Mouse (Mus musculus) lung, embryonic 15.5 days (tissue): ENCODE measurements around the gene Napsa. TPM values are rescaled to one million over a fixed set of nuclear protein-coding genes. Genes with fewer than 3 reads are reported as not detected.

Source experiments
- ATAC-seq: fragments of 200-750 bp; cut with Nextera tagmentation; 2 replicates; pipeline ENCODE4 v1.8.0; 2017; ENCODE audit warnings: moderate number of reproducible peaks, borderline replicate concordance; ENCODE audit not compliant: low FRiP score, low TSS enrichment; ENCODE audit errors: extremely low read depth
- H3K27ac ChIP-seq: fragments of 300-500 bp; sonication (generic); 2 replicates; pipeline ENCODE4 v1.5.1; 2015; ENCODE audit warnings: moderate library complexity, mild to moderate bottlenecking, inconsistent platforms
- H3K27me3 ChIP-seq: fragments of 300-500 bp; sonication (generic); 2 replicates; pipeline ENCODE4 v1.6.1; 2015; ENCODE audit warnings: inconsistent platforms
- H3K36me3 ChIP-seq: fragments of 300-500 bp; sonication (generic); 2 replicates; pipeline ENCODE4 v1.6.1; 2015; ENCODE audit warnings: inconsistent platforms
- H3K4me1 ChIP-seq: fragments of 300-500 bp; sonication (generic); 2 replicates; pipeline ENCODE4 v1.6.1; 2015; ENCODE audit warnings: inconsistent platforms
- H3K4me2 ChIP-seq: fragments of 300-500 bp; sonication (generic); 2 replicates; pipeline ENCODE4 v1.6.1; 2015; ENCODE audit warnings: inconsistent platforms, mild to moderate bottlenecking, moderate library complexity
- H3K4me3 ChIP-seq: fragments of 300-500 bp; sonication (generic); 2 replicates; pipeline ENCODE4 v1.5.1; 2015; ENCODE audit warnings: mild to moderate bottlenecking, inconsistent platforms
- H3K9ac ChIP-seq: fragments of 300-500 bp; sonication (generic); 2 replicates; pipeline ENCODE4 v1.6.1; 2015; ENCODE audit warnings: inconsistent platforms
- H3K9me3 ChIP-seq: fragments of 300-500 bp; sonication (generic); 2 replicates; pipeline ENCODE4 v1.6.1; 2016; ENCODE audit warnings: inconsistent platforms
- WGBS: fragments of 180-500 bp; shearing (Covaris S2); methylation state at CpG from one replicate; pipeline ENCODE4 v1.1.7; 2015; 5-methylcytosine and 5-hydroxymethylcytosine counted together
- polyA plus RNA-seq: library from polyadenylated mRNA; unstranded; fragments of >200 nt; fragmentation: Nextera tagmentation; extraction: Ambion mirVana; gene quantifications from 2 replicates; pipeline ENCODE4 v1.2.1, GENCODE M21; 2015

Napsa gene
- polyA plus RNA-seq, 1 experiment from 2014 or later, result 42.2 TPM

GRCm38 (mm10) chr7:44591348-44592116, 19.4 kb downstream of the Napsa start:
- ATAC-seq, result no peak
- Histone ChIP-seq H3K27ac (no peak overlapping the region), H3K36me3 (no peaks in the 10 kb centered on the region), H3K27me3 (peaks cover 70% of the 10 kb centered on the region), H3K9ac (peak overlapping the region; percentile 36), H3K4me3 (peak overlapping the region; percentile 56), H3K4me2 (peak overlapping the region; percentile 99), H3K4me1 (peaks cover 40% of the 10 kb centered on the region), H3K9me3 (no peaks in the 10 kb centered on the region)
- WGBS, result under 1% methylated on average over 47 of the region's 60 CpGs

- peak overlapping the region; percentile 6 for H3K4me3 ChIP-seq
- peaks cover 40% of the 10 kb centered on the region for H3K4me1 ChIP-seq
- no peaks in the 10 kb centered on the region for H3K9me3 ChIP-seq
- ATAC-seq, result no peak
- no peak overlapping the region for H3K27ac ChIP-seq
- H3K27me3 ChIP-seq, result peaks cover 55% of the 10 kb centered on the region
- H3K36me3 ChIP-seq, result no peaks in the 10 kb centered on the region
- 2% methylated on average over 8 of the region's 15 CpGs for WGBS
- peak overlapping the region; percentile 99 for H3K4me2 ChIP-seq
- no peak overlapping the region for H3K9ac ChIP-seq
These were observed 20.9 kb downstream of the Napsa start for GRCm38 (mm10) chr7:44593051-44593450.

GRCm38 (mm10) chr7:44593775-44594174, 21.6 kb downstream of the Napsa start:
- Histone ChIP-seq H3K36me3 (no peaks in the 10 kb centered on the region), H3K4me1 (peaks cover 32% of the 10 kb centered on the region), H3K27me3 (peaks cover 47% of the 10 kb centered on the region), H3K4me2 (peak overlapping the region; percentile 99), H3K9me3 (no peaks in the 10 kb centered on the region), H3K4me3 (peak overlapping the region; percentile 11; the same call in 1 of the 2 replicates), H3K9ac (no peak overlapping the region), H3K27ac (no peak overlapping the region)
- ATAC-seq, result peak; percentile 17
- WGBS, result under 1% methylated on average over 22 of the region's 22 CpGs

- no peak for ATAC-seq
- H3K36me3 ChIP-seq, result no peaks in the 10 kb centered on the region
- no peak overlapping the region; the same call in 1 of the 2 replicates for H3K4me2 ChIP-seq
- no peak overlapping the region for H3K27ac ChIP-seq
- peaks cover 43% of the 10 kb centered on the region for H3K27me3 ChIP-seq
- no peak overlapping the region for H3K4me3 ChIP-seq
- WGBS, result 55% methylated on average over 6 of the region's 6 CpGs
- no peak overlapping the region for H3K9ac ChIP-seq
- peaks cover 27% of the 10 kb centered on the region for H3K4me1 ChIP-seq
- H3K9me3 ChIP-seq, result no peaks in the 10 kb centered on the region
These were observed 22.1 kb downstream of the Napsa start for GRCm38 (mm10) chr7:44594291-44594690.

- Histone ChIP-seq H3K27me3 (peaks cover 35% of the 10 kb centered on the region), H3K4me2 (no peak overlapping the region), H3K36me3 (no peaks in the 10 kb centered on the region), H3K27ac (no peak overlapping the region), H3K4me3 (no peak overlapping the region), H3K9ac (no peak overlapping the region), H3K9me3 (no peaks in the 10 kb centered on the region), H3K4me1 (peaks cover 19% of the 10 kb centered on the region)
- WGBS, result 90% methylated on average over 20 of the region's 20 CpGs
- no peak for ATAC-seq
These were observed 23.0 kb downstream of the Napsa start for GRCm38 (mm10) chr7:44595131-44595561.

GRCm38 (mm10) chr7:44596051-44596450, 23.9 kb downstream of the Napsa start:
- ATAC-seq, result no peak
- Histone ChIP-seq H3K27me3 (peaks cover 36% of the 10 kb centered on the region), H3K4me3 (no peak overlapping the region), H3K36me3 (no peaks in the 10 kb centered on the region), H3K27ac (no peak overlapping the region), H3K4me1 (peaks cover 12% of the 10 kb centered on the region), H3K9me3 (no peaks in the 10 kb centered on the region), H3K9ac (no peak overlapping the region), H3K4me2 (no peak overlapping the region)
- WGBS, result 86% methylated on average over 6 of the region's 6 CpGs

GRCm38 (mm10) chr7:44596996-44597538, 24.9 kb downstream of the Napsa start:
- Histone ChIP-seq H3K27ac (no peak overlapping the region), H3K27me3 (peaks cover 36% of the 10 kb centered on the region), H3K36me3 (no peaks in the 10 kb centered on the region), H3K9me3 (no peaks in the 10 kb centered on the region), H3K4me2 (no peak overlapping the region), H3K9ac (no peak overlapping the region), H3K4me3 (no peak overlapping the region), H3K4me1 (peaks cover 5% of the 10 kb centered on the region)
- no peak for ATAC-seq
- 45% methylated on average over 5 of the region's 5 CpGs for WGBS

- H3K27ac ChIP-seq, result no peak overlapping the region
- no peak for ATAC-seq
- 76% methylated on average over 4 of the region's 4 CpGs for WGBS
- H3K9me3 ChIP-seq, result no peaks in the 10 kb centered on the region
- H3K4me2 ChIP-seq, result no peak overlapping the region
- H3K4me3 ChIP-seq, result no peak overlapping the region
- peaks cover 36% of the 10 kb centered on the region for H3K27me3 ChIP-seq
- H3K4me1 ChIP-seq, result peaks cover 5% of the 10 kb centered on the region
- H3K9ac ChIP-seq, result no peak overlapping the region
- no peaks in the 10 kb centered on the region for H3K36me3 ChIP-seq
These were observed 25.5 kb downstream of the Napsa start for GRCm38 (mm10) chr7:44597666-44598065.

- Histone ChIP-seq H3K27me3 (peaks cover 36% of the 10 kb centered on the region), H3K4me3 (no peak overlapping the region), H3K4me1 (peaks cover 9% of the 10 kb centered on the region), H3K4me2 (no peak overlapping the region), H3K9ac (no peak overlapping the region), H3K27ac (no peak overlapping the region), H3K36me3 (no peaks in the 10 kb centered on the region), H3K9me3 (no peaks in the 10 kb centered on the region)
- 71% methylated on average over 12 of the region's 12 CpGs for WGBS
- ATAC-seq, result no peak
These were observed 26.2 kb downstream of the Napsa start for GRCm38 (mm10) chr7:44598336-44598735.

GRCm38 (mm10) chr7:44600691-44601262, 28.6 kb downstream of the Napsa start:
- Histone ChIP-seq H3K9me3 (no peaks in the 10 kb centered on the region), H3K36me3 (no peaks in the 10 kb centered on the region), H3K27me3 (peaks cover 55% of the 10 kb centered on the region), H3K4me2 (no peak overlapping the region), H3K4me1 (peaks cover 16% of the 10 kb centered on the region), H3K4me3 (no peak overlapping the region), H3K9ac (no peak overlapping the region), H3K27ac (no peak overlapping the region)
- 79% methylated on average over 9 of the region's 10 CpGs for WGBS
- ATAC-seq, result no peak

GRCm38 (mm10) chr7:44601646-44602045, 29.5 kb downstream of the Napsa start:
- Histone ChIP-seq H3K27me3 (peaks cover 63% of the 10 kb centered on the region), H3K9ac (no peak overlapping the region), H3K27ac (no peak overlapping the region), H3K4me2 (no peak overlapping the region), H3K36me3 (no peaks in the 10 kb centered on the region), H3K4me1 (peaks cover 24% of the 10 kb centered on the region), H3K9me3 (no peaks in the 10 kb centered on the region), H3K4me3 (no peak overlapping the region)
- no peak for ATAC-seq
- 12% methylated on average over 19 of the region's 19 CpGs for WGBS

- H3K4me2 ChIP-seq, result no peak overlapping the region
- H3K9ac ChIP-seq, result no peak overlapping the region
- no peaks in the 10 kb centered on the region for H3K36me3 ChIP-seq
- no peak overlapping the region for H3K27ac ChIP-seq
- H3K4me3 ChIP-seq, result no peak overlapping the region
- ATAC-seq, result no peak
- WGBS, result 19% methylated on average over 11 of the region's 11 CpGs
- peaks cover 63% of the 10 kb centered on the region for H3K27me3 ChIP-seq
- no peaks in the 10 kb centered on the region for H3K9me3 ChIP-seq
- peaks cover 25% of the 10 kb centered on the region for H3K4me1 ChIP-seq
These were observed 30.3 kb downstream of the Napsa start for GRCm38 (mm10) chr7:44602443-44602842.
